Mouse (Mus musculus) forebrain, postnatal 0 days (tissue): ENCODE results near the gene Krtap15. TPM values are rescaled to one million over a fixed set of nuclear protein-coding genes. Genes with fewer than 3 reads are reported as not detected.
A peak's percentile ranks its signal among the peaks of the same experiment; 100 is the strongest.

Experiments
- ATAC-seq: fragments of 200-750 bp; cut with Nextera tagmentation; 2 replicates; pipeline ENCODE4 v1.8.0; 2017; ENCODE audit warnings: mild to moderate bottlenecking, moderate library complexity
- DNase-seq: peaks from one replicate; pipeline ENCODE4 v3.0.0-alpha.2; 2015
- H3K27ac ChIP-seq: fragments of 300-500 bp; sonication (generic); 2 replicates; pipeline ENCODE4 v1.5.1; 2014; ENCODE audit warnings: low read depth, mild to moderate bottlenecking, antibody characterized with exemption, low read length, moderate library complexity, mixed read lengths
- H3K27me3 ChIP-seq: fragments of 300-500 bp; sonication (generic); 2 replicates; pipeline ENCODE4 v1.6.1; 2014; ENCODE audit warnings: mild to moderate bottlenecking, low read length, mixed read lengths; ENCODE audit not compliant: insufficient read depth
- H3K36me3 ChIP-seq: fragments of 300-500 bp; sonication (generic); 2 replicates; pipeline ENCODE4 v1.6.1; 2014; ENCODE audit warnings: mild to moderate bottlenecking, moderate library complexity; ENCODE audit not compliant: insufficient read depth
- H3K4me1 ChIP-seq: fragments of 300-500 bp; sonication (generic); 2 replicates; pipeline ENCODE4 v1.6.1; 2014; ENCODE audit warnings: antibody characterized with exemption; ENCODE audit not compliant: insufficient read depth
- H3K4me2 ChIP-seq: fragments of 300-500 bp; sonication (generic); 2 replicates; pipeline ENCODE4 v1.6.1; 2014; ENCODE audit warnings: low read depth, mild to moderate bottlenecking, moderate library complexity
- H3K4me3 ChIP-seq: fragments of 300-500 bp; sonication (generic); 2 replicates; pipeline ENCODE4 v1.5.1; 2014; ENCODE audit warnings: low read depth, low read length, mixed read lengths
- H3K9ac ChIP-seq: fragments of 300-500 bp; sonication (generic); 2 replicates; pipeline ENCODE4 v1.6.1; 2014; ENCODE audit warnings: mild to moderate bottlenecking
- H3K9me3 ChIP-seq: fragments of 300-500 bp; sonication (generic); 2 replicates; pipeline ENCODE4 v1.6.1; 2016; ENCODE audit warnings: low read length
- CTCF ChIP-seq: sonication (generic); IDR thresholded peaks from 2 replicates; pipeline ENCODE4 v1.5.1; 2016; ENCODE audit warnings: antibody characterized with exemption, control low read depth, low read depth
- WGBS: fragments of 180-500 bp; shearing (Covaris S2); extraction: QIAGEN DNeasy Blood & Tissue Kit; methylation state at CpG from one replicate; pipeline ENCODE4 v1.1.7; 2014; 5-methylcytosine and 5-hydroxymethylcytosine counted together
- polyA plus RNA-seq: library from polyadenylated mRNA; unstranded; fragments of >200 nt; fragmentation: Nextera tagmentation; extraction: Ambion mirVana; gene quantifications from 2 replicates; pipeline ENCODE4 v1.2.1, GENCODE M21; 2015
- total RNA-seq: library from RNA; depleted of rRNA; stranded (reverse); fragments of >200 nt; gene quantifications from 2 replicates; pipeline ENCODE4 v1.2.3, GENCODE M21; 2014; rRNA removed

Gene Krtap15
- not detected in 2 replicates for total RNA-seq
- not detected in 2 replicates for polyA plus RNA-seq

DNA sequence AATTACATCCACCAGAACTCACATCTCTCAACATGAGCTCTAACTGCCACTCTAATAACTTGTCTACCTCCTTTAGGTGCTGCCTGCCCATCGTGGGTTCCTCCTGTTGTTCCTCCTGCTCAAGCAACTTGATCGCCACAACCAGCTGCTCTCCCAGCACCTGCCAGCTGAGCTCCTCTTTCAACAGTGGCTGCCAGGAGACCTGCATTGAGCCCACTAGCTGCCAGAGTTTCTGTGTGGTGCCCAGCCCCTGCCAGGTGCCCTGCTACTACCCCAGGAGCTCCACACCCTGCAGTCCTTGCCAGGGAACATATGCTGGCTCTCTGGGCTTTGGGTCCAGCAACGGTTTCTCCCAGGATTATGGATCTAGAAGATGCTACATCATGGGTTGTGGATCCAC is at the start of gene Krtap15:
TSS of gene Krtap15 (plus strand) at position 150 of the 400 bp plus-strand sequence.
- no peaks in the 10 kb centered on the region for H3K9me3 ChIP-seq
- no peak within 1 kb of the TSS for H3K4me2 ChIP-seq
- ATAC-seq (no peak), DNase-seq (no peak)
- WGBS = 81% methylated on average over 3 of the region's 3 CpGs
- no peaks in the 10 kb centered on the region for H3K4me1 ChIP-seq
- no peak within 1 kb of the TSS for H3K4me3 ChIP-seq
- TF ChIP-seq CTCF = no peak
- no peak within 1 kb of the TSS for H3K27ac ChIP-seq
- no peaks in the 10 kb centered on the region for H3K27me3 ChIP-seq
- no peak within 1 kb of the TSS for H3K9ac ChIP-seq
- no peaks in the 10 kb centered on the region for H3K36me3 ChIP-seq

DNA sequence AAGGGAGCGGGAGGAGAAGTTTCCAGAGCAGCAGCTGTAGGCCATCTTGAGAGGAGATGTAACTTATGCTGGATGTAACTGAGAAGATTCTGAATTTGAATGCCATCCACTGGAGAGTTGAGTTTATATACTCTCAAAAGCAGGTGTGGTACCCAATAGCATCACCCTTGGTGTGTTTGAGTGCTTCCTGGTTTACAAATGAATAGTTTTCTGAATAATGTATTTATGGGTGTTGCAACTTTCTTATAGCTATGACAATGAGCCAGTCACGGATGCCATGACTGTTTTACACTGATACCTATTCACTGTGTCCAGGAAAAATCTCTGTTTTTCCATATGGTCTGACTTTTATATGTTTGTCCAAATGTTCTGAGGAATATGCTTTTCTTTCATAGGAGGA is 45.9 kb upstream of the Krtap15 start, which contains the start of gene 2310057N15Rik:
TSS of gene 2310057N15Rik (minus strand) at position 101 of the 400 bp plus-strand sequence.
- Histone ChIP-seq H3K27ac (no peak within 1 kb of the TSS), H3K9me3 (no peaks in the 10 kb centered on the region), H3K9ac (no peak within 1 kb of the TSS), H3K4me1 (no peaks in the 10 kb centered on the region), H3K4me3 (no peak within 1 kb of the TSS), H3K4me2 (no peak within 1 kb of the TSS), H3K36me3 (no peaks in the 10 kb centered on the region), H3K27me3 (no peaks in the 10 kb centered on the region)
- 88% methylated on average over 2 of the region's 2 CpGs for WGBS
- DNase-seq = no peak
- no peak for ATAC-seq
- TF ChIP-seq CTCF = no peak

DNA sequence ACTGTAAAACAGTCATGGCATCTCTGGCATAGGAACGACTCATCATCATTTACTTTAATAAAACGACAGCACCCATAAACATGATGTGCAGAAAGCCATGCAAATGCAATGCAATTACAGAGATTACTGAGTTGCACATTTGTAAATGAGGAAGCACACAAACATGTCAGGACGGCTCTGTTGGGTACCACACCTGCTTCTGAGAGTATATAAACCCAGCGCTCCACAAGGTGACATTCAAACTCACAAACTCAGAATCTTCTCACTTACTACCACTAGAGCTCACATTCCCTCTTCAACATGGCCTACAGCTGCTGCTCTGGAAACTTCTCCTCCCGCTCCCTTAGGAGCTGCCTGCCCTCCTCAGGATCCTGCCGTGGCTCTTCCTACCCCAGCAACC is 42.4 kb upstream of the Krtap15 start, which contains the start of gene Gm5965:
TSS of gene Gm5965 (plus strand) at position 301 of the 400 bp plus-strand sequence.
- Histone ChIP-seq H3K27me3 (no peaks in the 10 kb centered on the region), H3K27ac (no peak within 1 kb of the TSS), H3K9me3 (no peaks in the 10 kb centered on the region), H3K4me1 (no peaks in the 10 kb centered on the region), H3K9ac (no peak within 1 kb of the TSS), H3K4me3 (no peak within 1 kb of the TSS), H3K36me3 (no peaks in the 10 kb centered on the region), H3K4me2 (no peak within 1 kb of the TSS)
- no peak for ATAC-seq
- DNase-seq = no peak
- TF ChIP-seq CTCF = no peak
- 92% methylated on average over 5 of the region's 6 CpGs for WGBS

- H3K4me3 ChIP-seq = no peak overlapping the region
- H3K27ac ChIP-seq = no peak overlapping the region
- ATAC-seq (no peak), DNase-seq (no peak)
- H3K9me3 ChIP-seq = no peaks in the 10 kb centered on the region
- no peaks in the 10 kb centered on the region for H3K36me3 ChIP-seq
- no peak for TF ChIP-seq CTCF
- no peaks in the 10 kb centered on the region for H3K27me3 ChIP-seq
- WGBS = 82% methylated on average over 2 of the region's 2 CpGs
- H3K9ac ChIP-seq = no peak overlapping the region
- H3K4me1 ChIP-seq = no peaks in the 10 kb centered on the region
- no peak overlapping the region for H3K4me2 ChIP-seq
Observed at GRCm38 (mm10) chr16:88786786-88787185, 33.2 kb upstream of the Krtap15 start.

- DNase-seq = no peak
- no peak within 1 kb of the TSS for H3K27ac ChIP-seq
- no peak for ATAC-seq
- no peaks in the 10 kb centered on the region for H3K36me3 ChIP-seq
- WGBS = 82% methylated on average over 2 of the region's 2 CpGs
- H3K9ac ChIP-seq = no peak within 1 kb of the TSS
- no peaks in the 10 kb centered on the region for H3K4me1 ChIP-seq
- no peaks in the 10 kb centered on the region for H3K9me3 ChIP-seq
- H3K4me3 ChIP-seq = no peak within 1 kb of the TSS
- TF ChIP-seq CTCF = no peak
- no peak within 1 kb of the TSS for H3K4me2 ChIP-seq
- H3K27me3 ChIP-seq = no peaks in the 10 kb centered on the region
Observed at GRCm38 (mm10) chr16:88811827-88812226, 8.2 kb upstream of the Krtap15 start, which contains the start of gene Gm20741. Gm20741 (minus strand) TSS chr16:88812220.

DNA sequence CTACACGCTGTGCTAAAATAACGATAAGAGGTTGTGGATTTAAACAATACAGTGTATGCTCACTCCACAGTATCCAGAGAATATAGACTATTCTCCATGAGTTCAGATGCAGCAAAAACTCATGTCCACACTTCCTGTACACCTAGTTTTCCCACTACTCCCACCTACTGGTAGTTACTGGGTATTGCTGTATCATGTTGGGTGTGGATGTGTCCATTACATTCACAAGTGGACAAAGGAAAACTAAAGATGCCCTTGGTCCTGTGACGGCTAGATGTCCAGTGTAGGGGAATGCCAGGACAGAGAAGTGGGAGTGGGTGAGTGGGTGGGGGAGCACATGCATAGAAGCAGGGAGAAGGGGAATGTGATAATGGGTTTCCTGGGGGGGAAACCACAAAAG is 3.7 kb downstream of the Krtap15 start:
- H3K27ac ChIP-seq = no peak overlapping the region
- no peaks in the 10 kb centered on the region for H3K4me1 ChIP-seq
- H3K27me3 ChIP-seq = no peaks in the 10 kb centered on the region
- no peak overlapping the region for H3K4me3 ChIP-seq
- no peak for ATAC-seq
- no peak for DNase-seq
- no peak overlapping the region for H3K4me2 ChIP-seq
- 79% methylated on average over 3 of the region's 3 CpGs for WGBS
- H3K9me3 ChIP-seq = no peaks in the 10 kb centered on the region
- peak; percentile 61 for TF ChIP-seq CTCF
- H3K36me3 ChIP-seq = no peaks in the 10 kb centered on the region
- H3K9ac ChIP-seq = no peak overlapping the region

GRCm38 (mm10) chr16:88826095-88826652 is 6.2 kb downstream of the Krtap15 start, which contains the start of gene Krtap14:
Krtap14 (minus strand) TSS chr16:88826145.
- WGBS = 62% methylated on average over 9 of the region's 9 CpGs
- peak; percentile 54 for DNase-seq
- H3K4me2 ChIP-seq = no peak within 1 kb of the TSS
- H3K27ac ChIP-seq = no peak within 1 kb of the TSS
- no peaks in the 10 kb centered on the region for H3K4me1 ChIP-seq
- H3K9ac ChIP-seq = no peak within 1 kb of the TSS
- H3K4me3 ChIP-seq = no peak within 1 kb of the TSS
- peak; percentile 32; the same call in 1 of the 2 replicates for ATAC-seq
- no peaks in the 10 kb centered on the region for H3K9me3 ChIP-seq
- no peaks in the 10 kb centered on the region for H3K27me3 ChIP-seq
- H3K36me3 ChIP-seq = no peaks in the 10 kb centered on the region
- no peak for TF ChIP-seq CTCF
